Mouse (Mus musculus) mouse trophoblast stem cell (cell line): ENCODE measurements at regions not wholly inside any gene's neighbourhood (a gene's known extent, or its start where the extent isn't known, plus 50 kb on each side); places are given as distances from the start of the nearest gene placed in this dataset.

Source experiments
- in situ Hi-C, 2 experiments: fragments of 300-500 bp; cut with MseI, MboI; formaldehyde crosslinking; loops; 2 replicates in 1 of 2; 3 replicates in 1 of 2; pipeline ENCODE4 v1.15.1; 2025

- in situ Hi-C loops: no loop called here
Measured at GRCm38 (mm10) chr8:118028061-118028850, 226.5 kb upstream of the Mphosph6 start.

DNA sequence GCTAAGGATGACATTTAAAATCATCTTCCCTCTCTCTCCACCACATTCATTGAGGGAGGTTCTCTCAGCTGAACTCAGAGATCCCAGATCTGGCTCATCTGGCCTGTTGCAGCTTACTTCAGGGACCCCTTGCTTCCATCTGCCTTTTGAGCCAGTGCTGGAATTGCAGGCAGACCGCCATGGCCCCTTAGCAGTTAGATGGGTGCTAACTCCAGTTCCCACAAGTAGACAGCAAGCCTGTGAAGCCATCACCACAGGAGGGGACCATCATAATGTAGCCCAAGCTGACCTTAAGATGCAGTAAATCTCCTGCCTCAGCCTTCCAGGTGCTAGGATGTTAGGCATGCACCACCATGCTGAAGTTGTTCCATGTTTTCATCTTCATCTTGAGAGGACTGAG lies 221.7 kb upstream of the Mphosph6 start:
- in situ Hi-C loops: no loop called here

DNA sequence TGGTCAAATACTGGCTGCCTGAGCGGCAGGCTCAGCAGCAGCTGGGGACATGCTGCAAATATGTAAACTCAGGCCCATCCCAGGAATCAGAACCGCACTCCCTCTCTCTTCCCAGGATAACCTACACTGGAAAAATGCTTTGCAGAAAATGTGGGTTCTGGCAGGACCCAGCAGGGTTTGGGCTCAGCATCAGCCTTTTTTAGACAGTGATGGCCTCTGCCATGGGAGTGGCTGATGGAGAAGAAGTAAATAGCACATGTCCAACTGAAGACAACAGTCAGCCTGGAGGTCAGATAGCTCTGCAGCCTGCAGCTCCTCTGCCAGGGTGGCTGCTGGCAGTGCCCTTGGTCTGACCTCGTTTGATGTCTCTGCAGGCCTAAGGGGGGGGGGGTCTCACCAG lies 220.2 kb upstream of the Mphosph6 start:
- in situ Hi-C loops: no loop called here

- in situ Hi-C loops: no loop called here
Measured at GRCm38 (mm10) chr8:118017261-118017660, 215.5 kb upstream of the Mphosph6 start.

DNA sequence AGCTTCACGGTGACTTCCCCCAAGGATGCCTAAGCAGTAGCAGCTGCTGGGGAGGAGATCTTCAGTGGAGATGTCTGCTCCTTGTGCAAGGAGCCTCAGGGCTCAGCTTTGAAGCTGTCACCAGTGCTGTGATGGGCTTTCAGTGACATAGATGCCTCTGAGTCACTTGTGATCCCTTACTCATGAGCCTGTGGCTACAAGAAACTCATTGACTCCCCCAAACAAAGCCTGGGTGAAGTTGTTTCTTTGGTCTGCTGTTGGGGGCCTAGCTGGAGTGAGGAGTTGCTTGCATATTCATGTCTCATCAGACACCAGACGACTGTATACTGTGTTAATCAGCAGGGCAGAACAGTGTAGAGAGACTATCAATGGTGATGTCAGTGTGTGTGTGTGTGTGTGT lies 203.4 kb upstream of the Mphosph6 start:
- in situ Hi-C loops: no loop called here

DNA sequence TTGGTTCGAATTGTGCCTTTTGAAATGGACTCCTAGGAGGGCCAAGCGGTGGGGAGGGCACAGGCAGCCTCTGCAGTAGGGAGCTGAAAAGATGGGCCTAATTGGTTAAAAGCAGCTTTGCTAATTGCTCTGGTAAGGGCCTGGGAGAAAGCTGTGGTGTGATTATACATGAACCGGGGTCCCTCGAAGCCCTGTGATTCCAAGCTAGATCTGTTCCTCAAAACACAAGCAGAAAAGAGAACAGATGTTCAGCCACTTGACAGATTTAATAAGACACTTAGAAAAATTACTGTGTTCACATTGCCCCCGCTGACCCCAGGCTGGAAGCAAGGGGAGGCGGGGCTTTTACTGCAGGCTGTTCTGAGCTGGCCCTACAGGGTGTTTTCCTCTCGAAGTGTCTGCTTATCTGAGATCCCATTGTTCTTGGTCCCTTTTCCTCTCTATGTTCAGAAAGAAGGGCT lies 202.7 kb upstream of the Mphosph6 start:
- in situ Hi-C loops: no loop called here

DNA sequence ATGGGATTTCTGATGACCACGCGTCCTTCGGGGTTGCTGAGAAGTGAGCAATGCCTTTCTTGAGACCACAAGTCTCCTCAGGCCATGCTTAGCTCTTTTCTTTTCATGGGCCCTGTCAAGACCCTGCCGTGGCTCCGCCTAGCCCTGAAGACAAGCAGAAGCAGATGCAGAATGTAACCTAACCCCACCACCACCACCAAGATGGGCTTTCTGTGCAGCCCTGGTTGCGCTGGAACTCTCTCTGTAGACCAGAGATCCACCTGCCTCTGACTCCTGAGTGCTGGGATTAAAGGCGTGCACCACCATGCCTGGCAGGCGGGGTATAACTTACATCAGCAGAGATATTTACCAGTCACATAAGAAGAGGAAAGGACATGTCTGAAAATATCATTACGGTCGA lies 199.4 kb upstream of the Mphosph6 start:
- in situ Hi-C loops: no loop called here

- in situ Hi-C loops: no loop called here
Measured at GRCm38 (mm10) chr8:117991826-117992225, 190.1 kb upstream of the Mphosph6 start.

DNA sequence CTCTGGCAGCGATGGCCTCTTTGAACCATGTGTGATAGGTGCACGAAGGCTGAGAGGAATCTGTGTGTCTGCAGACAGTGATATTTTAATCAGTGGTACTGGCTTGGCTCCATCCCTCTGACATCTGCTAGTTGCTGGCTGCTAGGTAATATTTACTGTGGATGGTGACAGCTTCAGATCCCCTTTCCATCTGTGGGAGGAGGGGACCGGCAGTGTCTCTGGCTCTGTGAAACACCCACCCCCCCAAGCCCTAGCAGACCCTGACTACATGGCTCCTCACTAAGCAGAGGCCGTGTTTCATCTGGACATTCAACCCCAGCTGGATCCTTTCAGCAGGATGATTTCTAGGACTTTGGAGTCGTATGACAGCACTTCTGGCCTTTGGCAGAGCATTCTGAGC lies 187.0 kb upstream of the Mphosph6 start:
- in situ Hi-C loops: no loop called here

DNA sequence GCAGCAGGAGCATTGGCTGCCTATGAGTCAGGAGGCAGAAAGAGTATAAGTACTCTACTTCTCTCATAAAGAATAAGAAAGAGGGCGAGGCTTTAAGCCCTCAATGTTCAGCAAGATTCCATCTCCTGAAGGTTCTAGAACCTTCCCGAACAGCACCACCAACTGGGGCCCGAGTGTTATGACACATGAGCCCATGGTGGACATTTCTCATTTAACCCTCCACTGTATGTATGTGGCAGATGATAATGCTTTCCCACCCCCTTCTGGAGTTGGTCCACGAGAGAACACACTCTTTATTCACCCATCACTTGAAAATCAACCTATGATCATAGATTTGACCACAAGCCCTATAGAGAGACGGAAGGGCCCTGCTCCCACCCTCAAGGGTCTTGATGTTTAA lies 166.6 kb upstream of the Mphosph6 start:
- in situ Hi-C loops: no loop called here

DNA sequence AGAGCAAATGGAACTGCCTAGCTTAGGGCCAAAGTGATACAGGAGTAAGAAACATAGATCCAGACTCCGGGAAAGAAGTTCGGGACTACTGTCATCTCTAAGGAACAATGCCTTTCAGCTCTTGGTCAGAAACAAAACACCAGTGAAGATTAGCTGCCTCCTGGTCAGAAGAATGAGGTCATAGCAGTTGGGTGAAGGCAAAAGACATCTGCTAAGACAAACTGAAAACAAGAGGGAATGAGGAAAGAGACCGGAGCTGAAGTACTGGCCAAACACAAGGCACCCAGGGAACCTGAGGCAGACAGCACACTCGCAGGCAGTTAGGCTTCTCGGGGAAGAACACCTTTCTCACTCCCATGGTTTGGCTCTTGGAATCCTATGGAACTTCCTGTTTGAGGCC lies 164.8 kb upstream of the Mphosph6 start:
- in situ Hi-C loops: no loop called here

DNA sequence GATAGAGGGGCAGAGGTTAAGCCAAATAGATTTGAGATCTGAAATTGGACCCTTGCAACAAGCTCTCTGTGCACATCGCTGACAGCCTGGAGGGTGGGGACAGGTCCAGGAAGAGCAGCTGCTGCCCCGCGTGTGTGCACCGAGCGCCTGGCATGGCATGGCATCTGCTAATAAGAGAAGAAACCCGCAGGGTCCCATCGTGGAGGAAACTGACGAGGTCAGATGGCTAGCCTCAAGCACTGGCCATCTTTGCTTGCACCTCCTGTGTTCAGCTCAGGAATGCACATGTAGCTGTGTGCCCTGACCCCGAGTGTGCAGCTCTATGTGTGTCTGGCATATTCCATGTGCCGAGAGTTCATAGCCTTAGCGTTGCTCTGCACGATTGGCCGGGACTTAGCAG lies 161.7 kb upstream of the Mphosph6 start:
- in situ Hi-C loops: no loop called here

DNA sequence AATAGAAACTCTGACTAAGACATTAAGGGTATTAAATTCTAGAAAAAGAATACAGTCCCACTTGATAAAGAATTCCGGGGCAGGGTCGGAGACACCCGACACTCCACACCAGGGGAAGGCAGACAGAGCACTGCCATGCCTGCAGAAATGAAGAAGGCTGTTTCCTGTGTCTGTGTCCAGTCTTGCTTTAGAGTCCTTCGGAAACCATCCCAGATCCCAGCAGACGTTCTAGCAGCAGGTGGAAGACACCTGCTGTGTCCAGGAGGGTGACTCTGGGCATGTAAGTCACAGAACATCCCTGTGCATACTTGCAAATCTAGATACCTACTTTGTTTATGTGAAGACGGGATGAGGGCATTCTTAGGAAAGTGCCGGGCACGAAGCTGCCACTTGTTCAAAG lies 160.9 kb upstream of the Mphosph6 start:
- in situ Hi-C loops: no loop called here

DNA sequence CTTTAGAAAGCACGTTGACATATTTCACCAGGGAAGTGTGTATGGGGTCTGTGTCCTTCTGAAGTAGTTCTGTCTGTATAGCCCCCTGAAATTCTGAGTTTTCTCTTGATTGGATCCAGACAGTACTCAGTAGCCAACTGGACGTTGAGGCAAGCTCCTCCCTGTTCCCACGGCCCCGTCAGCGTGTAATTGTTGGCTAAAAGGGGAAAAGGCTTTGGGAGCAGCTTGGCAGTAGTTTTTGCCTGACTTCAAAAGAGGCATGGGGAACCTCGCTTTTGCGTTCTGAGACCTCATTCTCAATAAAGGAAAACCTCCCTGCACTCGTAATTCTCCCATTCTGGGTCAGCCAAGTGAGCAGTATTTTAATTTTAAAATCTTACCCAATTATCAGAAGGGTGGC lies 157.8 kb upstream of the Mphosph6 start:
- in situ Hi-C loops: no loop called here

DNA sequence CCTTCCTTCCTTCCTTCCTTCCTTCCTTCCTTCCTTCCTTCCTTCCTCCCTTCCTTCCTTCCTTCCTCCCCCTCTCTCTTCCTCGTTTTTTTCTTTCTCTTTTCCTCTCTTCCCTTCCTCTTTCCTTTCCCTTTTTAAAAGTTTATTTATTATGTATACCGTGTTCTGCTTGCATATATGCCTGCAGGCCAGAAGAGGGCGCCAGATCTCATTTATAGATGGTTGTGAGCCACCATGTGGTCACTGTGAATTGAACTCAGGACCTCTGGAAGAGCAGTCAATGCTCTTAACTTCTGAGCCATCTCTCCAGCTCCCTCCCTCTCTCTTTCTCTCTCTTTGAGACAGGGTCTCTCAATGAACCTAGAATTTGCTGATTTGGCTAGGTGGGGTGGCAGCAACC lies 157.2 kb upstream of the Mphosph6 start:
- in situ Hi-C loops: no loop called here

GRCm38 (mm10) chr8:117951656-117952055 lies 149.9 kb upstream of the Mphosph6 start:
- in situ Hi-C loops: no loop called here

DNA sequence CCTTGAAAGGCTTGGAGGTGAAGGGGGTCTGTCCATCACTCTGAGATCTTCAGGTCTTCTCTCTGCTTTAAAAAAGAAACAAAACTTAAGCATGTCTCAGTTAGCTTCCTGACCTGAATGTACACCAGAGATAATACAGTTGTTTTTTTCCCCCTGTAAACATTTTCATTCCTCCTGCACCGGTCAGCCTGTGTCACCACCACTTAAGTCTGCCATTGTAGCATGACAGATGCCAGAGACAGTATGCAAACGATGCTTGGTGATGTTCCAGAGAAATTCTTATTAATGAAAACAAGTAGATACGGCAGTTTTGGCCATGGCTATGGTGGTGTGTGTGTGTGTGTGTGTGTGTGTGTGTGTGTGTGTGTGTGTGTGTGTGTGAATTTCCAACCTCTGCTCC lies 144.8 kb upstream of the Mphosph6 start:
- in situ Hi-C loops: no loop called here

GRCm38 (mm10) chr8:117934566-117935094 lies 132.9 kb upstream of the Mphosph6 start:
- in situ Hi-C loops: no loop called here

DNA sequence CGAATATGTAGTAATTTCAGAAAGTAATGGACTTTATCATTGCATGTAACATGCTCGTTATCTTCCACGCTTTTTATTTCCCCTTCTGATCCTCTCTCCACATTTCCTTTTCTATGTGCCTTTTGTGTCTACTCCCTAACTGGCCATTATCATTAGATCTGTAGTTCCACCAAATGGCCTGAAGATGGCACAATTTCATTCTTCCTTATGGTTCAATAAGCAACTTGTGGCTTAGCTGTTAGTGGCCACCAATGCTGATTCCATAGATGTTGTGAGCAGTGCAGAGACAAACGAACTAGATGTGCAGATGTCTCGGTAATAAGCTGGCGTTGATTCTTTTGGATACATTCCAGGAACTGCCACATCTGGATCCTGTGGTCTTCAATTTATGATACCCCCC lies 128.9 kb upstream of the Mphosph6 start:
- in situ Hi-C loops: no loop called here

GRCm38 (mm10) chr8:117929606-117930005 lies 127.9 kb upstream of the Mphosph6 start:
- in situ Hi-C loops: no loop called here

- in situ Hi-C loops: no loop called here
Measured at GRCm38 (mm10) chr8:117923296-117923695, 121.6 kb upstream of the Mphosph6 start.

DNA sequence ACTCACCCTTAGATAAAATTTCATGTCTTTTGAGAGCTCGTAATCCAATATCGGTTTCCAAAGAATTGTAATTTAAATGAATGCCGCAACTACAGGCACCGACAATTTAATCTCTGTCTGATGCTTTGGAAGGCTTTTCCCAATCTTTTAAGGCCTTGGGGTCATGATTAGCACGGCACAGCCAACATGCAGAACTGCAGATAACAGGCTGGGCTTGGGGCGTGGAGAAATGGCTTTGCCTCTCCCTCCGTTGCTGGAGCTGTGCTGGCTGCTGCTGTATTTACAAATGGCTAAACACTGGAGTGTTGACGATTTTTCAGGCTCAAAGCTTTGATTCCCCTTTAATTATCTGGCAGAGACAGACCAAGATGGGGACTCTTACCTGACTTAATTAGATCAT lies 101.3 kb upstream of the Mphosph6 start:
- in situ Hi-C loops: no loop called here

GRCm38 (mm10) chr8:117899892-117900291 lies 98.1 kb upstream of the Mphosph6 start:
- in situ Hi-C loops: no loop called here

DNA sequence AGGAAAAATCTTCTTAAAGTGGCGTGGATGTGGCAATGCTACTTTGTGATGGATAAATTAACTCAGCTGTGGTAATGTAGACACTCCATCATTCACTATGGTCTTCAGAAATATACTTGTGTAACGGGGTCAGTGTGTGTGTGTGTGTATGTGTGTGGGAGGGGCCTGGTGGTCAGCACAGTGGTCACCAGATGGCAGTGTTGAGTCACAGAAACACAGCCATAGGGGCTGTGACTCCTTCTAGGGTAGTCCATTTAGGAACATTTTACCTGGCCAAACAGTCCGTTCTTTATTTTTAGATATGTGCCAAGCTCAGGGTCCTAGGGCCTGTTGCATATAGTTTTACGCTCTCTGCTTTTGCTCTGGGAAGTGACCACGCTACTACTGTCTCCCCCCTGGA lies 96.3 kb upstream of the Mphosph6 start:
- in situ Hi-C loops: no loop called here
